Mouse (Mus musculus): ENCODE measurements around the gene Gm9837. TPM values are rescaled to one million over a fixed set of nuclear protein-coding genes. Genes with fewer than 3 reads are reported as not detected.

Gm9837 gene
- not detected for total RNA-seq (2022)

- peak; percentile 90 for DNase-seq (ENCODE audit: low spot score)
These were observed at the start of gene Gm9837 for GRCm38 (mm10) chr11:53469968-53470695. Gene Gm9837, minus strand, starts transcription at chr11:53470479.

DNA sequence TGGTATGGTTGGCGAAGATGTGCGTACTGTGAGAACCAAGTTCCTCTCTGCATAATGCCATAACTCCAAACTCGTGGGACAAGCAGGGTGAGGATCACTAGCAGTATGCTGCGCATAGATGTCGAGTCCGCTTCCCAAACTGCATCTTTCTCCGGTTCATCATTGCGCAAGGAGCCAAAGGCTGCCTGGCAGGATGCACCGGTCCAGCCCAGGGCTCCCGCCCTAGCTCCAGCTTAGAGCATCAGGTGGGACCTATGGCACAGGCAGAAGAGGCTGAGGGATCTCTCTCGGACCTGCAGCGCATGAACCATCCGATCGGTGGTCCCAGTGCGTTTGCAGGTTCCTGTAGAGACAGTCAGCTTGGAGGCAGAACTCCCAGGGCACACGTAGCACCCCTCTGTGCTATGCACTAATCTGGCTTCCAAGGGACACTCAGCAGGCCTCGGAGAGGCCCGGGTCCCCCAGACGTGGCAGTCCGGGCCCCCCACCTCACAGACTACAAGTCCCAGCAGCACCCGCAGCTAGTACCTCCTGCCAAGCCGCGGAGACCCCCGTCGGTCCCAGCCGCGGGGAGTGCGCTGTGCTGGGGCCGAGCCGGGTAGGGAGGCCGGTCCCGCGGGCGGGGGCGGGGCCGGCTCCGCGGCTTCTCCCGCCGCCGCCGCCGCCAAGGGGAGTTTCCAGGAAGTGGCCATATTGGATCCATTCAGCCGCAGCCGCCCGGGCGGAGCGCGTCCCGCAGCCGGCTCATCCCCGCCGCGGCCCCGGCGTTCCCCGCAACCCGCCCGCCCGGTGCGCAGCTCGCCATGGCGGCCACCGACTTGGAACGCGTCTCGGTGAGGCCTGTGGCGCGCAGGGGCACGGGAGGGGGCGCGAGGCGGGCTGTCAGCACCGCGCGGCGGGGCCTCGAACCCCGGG is 49.2 kb upstream of the Gm9837 start, which contains the start of gene Sept8:
Gene Sept8 (plus strand): TSS at position 51 of the 915 bp plus-strand sequence.
- no peak for DNase-seq (ENCODE audit: low spot score)

GRCm38 (mm10) chr11:53518759-53519158 is 48.5 kb upstream of the Gm9837 start:
- DNase-seq (ENCODE audit: low spot score): no peak

DNA sequence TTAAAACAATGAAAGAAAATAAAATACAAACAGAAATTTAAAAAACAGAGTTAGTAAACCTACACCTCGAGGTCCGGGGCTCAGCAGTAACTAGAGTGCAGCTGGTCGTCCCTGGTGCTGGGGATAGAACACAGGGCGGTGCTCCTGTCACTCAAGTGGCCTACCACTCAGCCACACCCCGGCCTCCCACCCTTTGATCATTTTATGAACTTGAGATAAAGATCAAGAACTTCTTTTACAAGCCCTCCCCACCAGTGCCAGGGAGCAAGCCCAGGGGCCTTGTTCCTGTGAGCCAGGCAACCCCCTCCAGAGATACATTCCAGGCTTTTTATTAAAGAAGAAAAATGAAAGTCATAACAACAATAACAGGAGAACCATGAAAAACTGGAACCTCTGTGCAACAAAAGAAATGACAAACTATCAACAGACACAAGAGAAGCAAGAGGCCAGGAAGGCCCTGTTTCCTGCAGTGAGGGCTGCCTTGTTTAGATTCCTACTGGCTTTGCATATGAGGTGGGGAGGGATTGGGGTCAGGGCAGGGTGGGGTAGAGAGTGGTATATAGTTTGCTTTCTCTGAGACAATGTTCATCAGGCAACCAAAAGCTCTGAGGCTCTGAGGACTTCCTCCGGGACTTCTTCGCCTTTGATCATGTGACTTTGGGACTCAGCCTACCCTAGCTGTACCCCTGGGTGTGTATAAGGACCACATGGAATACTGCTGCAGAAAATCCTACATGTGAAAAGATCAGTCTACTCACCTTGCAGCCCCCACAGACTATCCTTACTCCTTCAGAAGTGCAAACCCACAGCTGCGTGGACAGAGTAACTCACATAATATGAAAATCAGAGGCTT is 46.7 kb upstream of the Gm9837 start:
- DNase-seq (ENCODE audit: low spot score): no peak

DNA sequence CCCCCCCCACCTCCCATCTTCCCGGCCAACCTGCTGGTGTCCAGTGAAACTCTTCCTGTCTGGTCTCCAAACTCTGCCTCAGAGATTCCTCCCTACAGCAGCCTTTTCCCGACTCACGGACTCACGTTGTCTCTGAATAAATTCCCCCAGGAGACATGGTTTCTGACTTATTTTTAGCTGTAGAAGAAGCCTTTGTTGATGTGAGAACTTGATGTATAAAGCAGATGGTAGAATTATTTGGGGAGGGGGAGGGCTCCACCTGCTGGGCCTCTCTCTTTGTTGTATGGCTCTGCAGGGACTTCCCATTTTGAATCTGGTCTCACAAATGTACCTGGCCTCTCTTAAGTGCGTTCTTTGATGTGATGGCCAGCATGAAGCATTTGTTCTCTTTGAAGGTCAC is 40.1 kb upstream of the Gm9837 start:
- DNase-seq (ENCODE audit: low spot score): no peak

DNA sequence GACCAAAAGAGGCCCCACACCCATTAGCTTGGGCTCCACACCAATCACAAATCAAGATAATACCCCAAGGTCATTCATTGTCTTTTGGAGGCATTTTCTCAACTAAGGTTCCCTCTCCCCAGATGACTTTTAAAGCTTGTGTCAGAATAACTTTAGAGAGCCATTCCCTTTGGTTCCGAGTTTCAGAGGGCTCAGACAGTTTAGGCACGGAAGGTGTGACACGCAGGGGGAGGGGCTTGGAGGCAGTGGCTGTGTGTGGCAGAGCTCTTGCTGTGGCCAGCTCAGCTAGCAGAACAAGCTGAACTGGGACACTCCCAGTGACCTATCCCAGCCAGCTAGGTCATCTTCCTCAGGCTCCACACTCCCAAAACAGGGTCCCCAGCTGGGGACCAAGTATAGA is 38.3 kb upstream of the Gm9837 start:
- DNase-seq (ENCODE audit: low spot score): no peak

DNA sequence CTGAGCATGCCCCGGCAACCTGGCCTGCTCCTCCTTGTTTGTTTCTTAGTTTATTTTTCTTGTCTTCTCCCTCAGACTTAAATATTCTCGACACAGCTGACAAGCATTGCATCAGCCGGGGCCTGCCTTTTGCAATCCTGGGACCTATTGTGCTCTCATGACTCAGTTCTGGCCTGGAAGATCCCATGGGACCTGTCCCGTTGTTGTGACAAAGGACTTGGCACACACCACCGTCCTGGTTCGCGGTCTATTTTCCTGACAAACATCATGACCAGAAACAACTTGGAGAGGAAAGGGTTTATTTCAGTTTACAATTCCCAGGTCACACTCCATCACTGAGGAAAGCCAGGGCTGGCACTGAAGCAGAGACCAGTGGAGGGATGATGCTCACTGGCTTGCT is 37.9 kb upstream of the Gm9837 start:
- DNase-seq (ENCODE audit: low spot score): peak; percentile 87

- DNase-seq (ENCODE audit: low spot score): no peak
These were observed 37.0 kb upstream of the Gm9837 start for GRCm38 (mm10) chr11:53507098-53507805.

GRCm38 (mm10) chr11:53505026-53505663 is 34.9 kb upstream of the Gm9837 start:
- no peak for DNase-seq (ENCODE audit: low spot score)

GRCm38 (mm10) chr11:53504376-53504775 is 34.1 kb upstream of the Gm9837 start:
- no peak for DNase-seq (ENCODE audit: low spot score)

DNA sequence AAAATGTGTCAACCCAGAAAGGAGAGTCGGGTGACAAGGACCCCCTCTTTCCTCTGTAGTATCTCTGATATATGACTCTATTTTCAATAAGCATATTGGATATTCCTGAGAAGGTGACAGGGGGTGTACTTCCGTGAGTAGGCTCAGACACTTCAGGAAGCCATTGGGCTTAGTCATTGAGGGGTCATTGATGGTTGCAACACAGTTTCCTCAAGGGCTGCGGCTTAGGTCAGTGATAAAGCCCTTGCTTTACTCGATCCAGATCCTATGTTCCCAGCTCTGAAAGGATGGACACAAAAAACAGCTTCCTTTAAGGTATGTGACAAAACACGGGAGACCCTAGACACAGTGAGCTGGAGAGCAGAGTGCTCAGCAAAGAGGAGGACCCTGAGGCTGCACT is 33.5 kb upstream of the Gm9837 start:
- DNase-seq (ENCODE audit: low spot score): no peak

DNA sequence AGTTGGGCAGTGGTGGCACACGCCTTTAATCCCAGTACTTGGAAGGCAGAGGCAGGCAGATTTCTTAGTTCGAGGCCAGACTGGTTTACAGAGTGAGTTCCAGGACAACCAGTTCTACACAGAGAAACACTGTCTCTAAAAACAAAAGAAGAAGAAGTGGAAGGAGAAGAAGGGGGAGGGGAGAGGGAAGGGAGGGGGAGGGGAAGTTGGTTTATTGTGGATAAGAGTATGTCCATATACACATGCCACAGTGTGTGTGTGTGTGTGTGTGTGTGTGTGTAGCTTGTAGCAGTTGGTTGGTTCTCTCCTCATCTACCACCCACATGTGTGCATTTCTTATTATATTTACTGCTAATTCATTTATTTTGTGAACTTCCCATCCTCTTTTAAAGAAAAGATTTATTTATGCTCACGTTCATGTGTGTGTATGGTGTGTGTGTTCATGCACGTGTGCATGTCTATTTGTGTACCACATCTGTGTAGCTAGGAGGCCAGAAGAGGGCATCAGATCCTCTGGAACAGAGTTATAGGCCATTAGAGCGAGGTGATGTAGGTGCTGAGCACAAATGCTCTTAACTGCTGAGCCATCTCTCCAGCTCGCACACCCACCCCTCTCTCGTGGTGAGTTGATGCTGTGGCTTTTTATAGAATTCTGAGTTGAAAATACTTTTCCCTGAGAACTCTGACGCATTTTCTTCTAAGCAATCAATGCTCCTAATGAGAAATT is 31.9 kb upstream of the Gm9837 start:
- DNase-seq (ENCODE audit: low spot score): no peak

GRCm38 (mm10) chr11:53500569-53500968 is 30.3 kb upstream of the Gm9837 start:
- no peak for DNase-seq (ENCODE audit: low spot score)

GRCm38 (mm10) chr11:53496946-53497345 is 26.7 kb upstream of the Gm9837 start:
- no peak for DNase-seq (ENCODE audit: low spot score)

DNA sequence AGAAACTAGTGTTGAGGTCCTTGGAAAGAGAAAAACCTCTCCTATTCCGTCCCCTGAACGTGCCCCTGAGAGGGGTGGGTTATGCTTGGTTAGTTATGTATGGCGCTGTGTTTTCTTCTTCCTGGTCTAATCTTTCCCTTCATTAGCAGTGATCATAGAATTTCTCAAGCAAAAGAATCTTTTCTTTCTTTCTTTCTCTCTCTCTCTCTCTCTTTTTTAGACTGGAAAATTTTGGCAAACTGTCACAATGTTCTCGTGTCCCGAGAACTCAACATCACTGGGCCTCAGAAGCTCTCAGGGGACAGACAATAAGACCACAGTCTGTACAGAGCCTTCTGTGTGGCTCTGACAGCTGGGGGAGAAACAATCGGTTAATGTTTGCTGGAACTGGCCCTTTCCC is 25.1 kb upstream of the Gm9837 start:
- no peak for DNase-seq (ENCODE audit: low spot score)

- DNase-seq (ENCODE audit: low spot score): no peak
These were observed 23.1 kb upstream of the Gm9837 start for GRCm38 (mm10) chr11:53493243-53493955.

DNA sequence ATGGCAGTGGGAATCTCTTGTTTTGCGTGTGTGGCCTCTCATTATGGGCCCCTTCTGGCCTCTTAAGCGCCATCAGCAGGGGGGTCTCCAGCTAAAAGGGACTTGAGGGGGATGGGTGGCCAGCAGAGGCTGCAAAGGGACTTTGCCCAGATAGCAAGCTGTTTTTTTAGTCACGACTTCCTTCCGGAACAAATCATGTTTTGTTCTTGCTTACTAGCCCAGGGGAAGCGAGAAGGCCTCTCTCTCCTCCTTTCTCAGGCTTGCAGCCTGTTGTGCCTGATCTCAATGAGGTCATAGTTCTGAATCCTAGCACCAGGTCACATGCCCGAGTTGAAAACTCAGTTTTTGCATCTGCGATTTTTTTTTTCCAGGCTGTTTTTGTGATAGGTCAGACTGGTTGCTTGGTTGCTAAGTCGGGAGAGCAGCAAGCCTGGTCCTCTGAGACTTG is 21.7 kb upstream of the Gm9837 start:
- peak; percentile 71 for DNase-seq (ENCODE audit: low spot score)

DNA sequence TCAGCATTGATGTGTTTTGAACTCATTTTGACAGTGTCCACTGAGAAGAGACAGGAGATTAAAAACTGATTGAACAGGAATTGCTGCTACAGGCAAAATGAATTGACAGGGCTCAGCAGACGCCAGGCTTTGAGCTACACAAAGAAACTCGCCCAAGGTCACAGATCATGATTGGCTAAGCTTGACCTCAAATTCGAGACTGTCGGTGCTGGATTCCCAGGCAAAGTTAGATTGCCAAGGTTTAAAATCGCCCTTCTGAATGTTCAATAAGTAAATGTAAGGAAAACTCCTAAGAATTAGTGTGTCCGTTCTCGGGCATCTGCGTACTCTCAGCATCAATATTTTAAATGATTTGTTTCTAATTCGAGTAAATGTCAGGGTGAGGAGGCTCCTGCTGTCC is 19.1 kb upstream of the Gm9837 start:
- DNase-seq (ENCODE audit: low spot score): no peak

DNA sequence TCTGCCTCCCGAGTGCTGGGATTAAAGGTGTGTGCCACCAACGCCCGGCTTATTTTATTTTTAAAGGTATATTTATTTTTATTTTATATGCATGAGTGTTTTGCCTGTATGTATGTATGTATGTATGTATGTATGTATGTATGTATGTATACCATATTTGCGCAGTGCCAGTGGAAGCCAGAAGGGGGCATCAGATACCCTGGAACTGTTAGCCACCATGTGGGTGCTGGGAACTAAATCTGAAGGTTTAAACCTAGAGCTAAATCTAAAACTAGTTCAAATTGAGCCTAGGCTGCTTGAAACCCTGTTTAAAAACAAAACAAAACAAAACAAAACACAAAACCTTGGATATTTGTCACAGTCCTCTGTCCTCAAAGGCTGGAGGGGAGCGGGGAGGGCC is 18.7 kb upstream of the Gm9837 start:
- DNase-seq (ENCODE audit: low spot score): no peak

Data from heart, adult 8-10 months (tissue).